8 mouse cellular contexts compared by ENCODE assay signal in the genomic region with DNA sequence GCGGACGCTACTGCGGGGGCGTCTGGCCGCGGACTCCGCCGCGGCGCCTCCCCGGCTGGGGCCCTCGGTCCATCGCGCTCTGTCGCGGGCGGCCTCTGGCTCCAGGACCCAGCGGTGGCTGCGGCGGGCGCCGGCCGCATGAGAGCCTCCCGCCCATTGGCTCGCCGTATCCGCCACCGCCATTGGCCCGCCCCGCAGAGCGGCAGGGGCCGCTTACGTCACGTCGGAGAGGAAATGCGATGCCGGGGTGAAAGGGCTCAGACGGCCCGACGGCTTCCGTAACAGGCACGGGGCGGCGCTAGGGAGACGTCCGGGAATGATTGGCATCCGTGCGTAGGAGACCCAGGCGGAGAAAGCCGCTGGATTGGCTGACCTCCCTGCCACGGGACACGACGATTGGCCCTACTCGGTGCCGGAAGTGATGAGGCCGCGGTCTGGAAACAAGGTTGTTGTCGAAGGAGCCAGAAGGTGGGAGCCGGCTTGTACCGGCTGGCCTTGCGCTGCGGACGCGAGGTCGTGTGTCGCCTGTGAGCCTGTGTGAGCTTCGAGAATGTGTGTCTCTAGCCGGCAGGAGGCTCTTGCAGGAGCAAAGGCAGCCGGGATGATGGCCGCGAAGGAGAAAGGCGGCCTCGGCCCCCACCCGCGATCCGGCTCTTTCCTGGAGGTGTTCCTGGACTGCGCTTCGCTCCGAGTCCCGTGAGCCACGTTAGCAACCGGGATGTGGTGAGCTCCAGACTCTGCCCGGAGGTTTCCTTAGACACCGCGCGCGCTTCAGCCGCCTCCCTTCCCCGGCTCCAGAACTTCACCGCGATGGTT. TPM values are rescaled to one million over a fixed set of nuclear protein-coding genes. Genes with fewer than 3 reads are reported as not detected.
DNase-seq lines count a peak whose midpoint lies in the region; ATAC-seq lines count a peak whose summit lies in the region.

Gene Ankrd11, minus strand, starts transcription at position 120 of the 816 bp plus-strand sequence.

- no peaks in the 10 kb centered on the region for H3K27me3 ChIP-seq in heart, embryonic 13.5 days (replicated peaks)
- no peaks in the 10 kb centered on the region for H3K27me3 ChIP-seq in liver, embryonic 12.5 days (replicated peaks)
- no peaks in the 10 kb centered on the region for H3K27me3 ChIP-seq in stomach, embryonic 15.5 days (replicated peaks)

- peak; percentile 98 for ATAC-seq in heart, embryonic 13.5 days (ENCODE audit: extremely low read depth, insufficient number of reproducible peaks, low FRiP score, low TSS enrichment)
- peak; percentile 96 for ATAC-seq in liver, embryonic 12.5 days
- ATAC-seq in stomach, embryonic 15.5 days (ENCODE audit: insufficient read depth, low FRiP score, low read depth) = peak; percentile 98

- peaks cover 20% of the 10 kb centered on the region for H3K4me1 ChIP-seq in brown adipose tissue, adult 24 weeks (ENCODE audit: control insufficient read depth, insufficient read depth, insufficient read length, low read length)
- H3K4me1 ChIP-seq in heart, embryonic 13.5 days = peaks cover 49% of the 10 kb centered on the region
- peaks cover 59% of the 10 kb centered on the region for H3K4me1 ChIP-seq in liver, embryonic 12.5 days
- peaks cover 17% of the 10 kb centered on the region; the same call in 1 of the 2 replicates for H3K4me1 ChIP-seq in stomach, embryonic 15.5 days

- H3K9ac ChIP-seq in heart, embryonic 13.5 days = peak within 1 kb of the TSS; percentile 100
- peak within 1 kb of the TSS; percentile 100 for H3K9ac ChIP-seq in liver, embryonic 12.5 days
- H3K9ac ChIP-seq in stomach, embryonic 15.5 days = peak within 1 kb of the TSS; percentile 100

- 0 out of 2 replicates have a peak, but pooled peaks cover 8% of the 10 kb centered on the region for H3K36me3 ChIP-seq in heart, embryonic 13.5 days
- H3K36me3 ChIP-seq in liver, embryonic 12.5 days = peaks cover 18% of the 10 kb centered on the region; the same call in 1 of the 2 replicates
- H3K36me3 ChIP-seq in stomach, embryonic 15.5 days = no peaks in the 10 kb centered on the region

- under 1% methylated on average over 67 of the region's 91 CpGs for WGBS in heart, embryonic 13.5 days
- under 1% methylated on average over 88 of the region's 91 CpGs for WGBS in liver, embryonic 12.5 days (ENCODE audit: insufficient replicate concordance)
- under 1% methylated on average over 82 of the region's 91 CpGs for WGBS in stomach, embryonic 15.5 days

- H3K27ac ChIP-seq in brown adipose tissue, adult 24 weeks (replicated peaks; ENCODE audit: low read depth, low read length) = peak within 1 kb of the TSS; percentile 95
- H3K27ac ChIP-seq in heart, embryonic 13.5 days (replicated peaks) = peak within 1 kb of the TSS; percentile 99
- peak within 1 kb of the TSS; percentile 100 for H3K27ac ChIP-seq in liver, embryonic 12.5 days
- peak within 1 kb of the TSS; percentile 97 for H3K27ac ChIP-seq in stomach, embryonic 15.5 days

- H3K9me3 ChIP-seq in heart, embryonic 13.5 days = no peaks in the 10 kb centered on the region
- H3K9me3 ChIP-seq in liver, embryonic 12.5 days (replicated peaks) = no peaks in the 10 kb centered on the region
- H3K9me3 ChIP-seq in stomach, embryonic 15.5 days = no peaks in the 10 kb centered on the region

- peak; percentile 100 for DNase-seq in CD4-positive, CD25-positive, alpha-beta regulatory T cell, adult 2 months (ENCODE audit: low read depth, low spot score)
- DNase-seq in fat pad, adult 2 months (ENCODE audit: extremely low read depth, low read depth, low spot score) = peak; percentile 92
- peak; percentile 100 for DNase-seq in kidney, postnatal 10 days
- peak; percentile 99 to 100 for DNase-seq in natural killer cell, adult 2 months (ENCODE audit: low spot score in 2 of 2)

- H3K4me2 ChIP-seq in heart, embryonic 13.5 days = peak within 1 kb of the TSS; percentile 91
- H3K4me2 ChIP-seq in liver, embryonic 12.5 days = peak within 1 kb of the TSS; percentile 84
- H3K4me2 ChIP-seq in stomach, embryonic 15.5 days = peak within 1 kb of the TSS; percentile 75

- H3K4me3 ChIP-seq in brown adipose tissue, adult 24 weeks (ENCODE audit: insufficient read depth, low read depth, low read length) = peak within 1 kb of the TSS; percentile 97
- peak within 1 kb of the TSS; percentile 100 for H3K4me3 ChIP-seq in heart, embryonic 13.5 days
- H3K4me3 ChIP-seq in liver, embryonic 12.5 days = peak within 1 kb of the TSS; percentile 100
- peak within 1 kb of the TSS; percentile 99 for H3K4me3 ChIP-seq in stomach, embryonic 15.5 days (replicated peaks)

RNA-seq across cellular contexts. Expression of gene Ankrd11, which starts in this region (rescaled TPM):
- polyA plus RNA-seq in brown adipose tissue, adult 24 weeks (2012; ENCODE audit: insufficient read depth, insufficient read length, missing spikeins) = 33.3 and 37.9 TPM in 2 replicates
- polyA plus RNA-seq in heart, embryonic 13.5 days (2015; fragmentation: Nextera tagmentation; extraction: Ambion mirVana) = 18.8 and 20.3 TPM in 2 replicates
- polyA plus RNA-seq in liver, embryonic 12.5 days (2016; fragmentation: Nextera tagmentation; extraction: Ambion mirVana) = 43.9 and 44.0 TPM in 2 replicates
- polyA plus RNA-seq in stomach, embryonic 15.5 days (2015; fragmentation: Nextera tagmentation; extraction: Ambion mirVana) = 63.9 and 67.3 TPM in 2 replicates

Comparison
In these comparisons a context has a peak if more than half of its experiments do, and no peak if none do; other contexts are left out.
1. Peak in every context shown above with its lines: DNase-seq, ATAC-seq, H3K4me3 ChIP-seq and H3K27ac ChIP-seq.